Mouse (Mus musculus): ENCODE data around the gene Asic1.
"Not testable (repeated sequence)": the region's sequence is repeated elsewhere in the genome, so short reads cannot be mapped to it uniquely, and the experiment has no call there.

The Asic1 gene

GRCm38 (mm10) chr15:99663964-99664599 is 6.1 kb upstream of the Asic1 start:
- no peak for DNase-seq (ENCODE audit: low read depth, low spot score)

- DNase-seq (ENCODE audit: low read depth, low spot score), result no peak
These were observed 5.3 kb upstream of the Asic1 start for GRCm38 (mm10) chr15:99664600-99665451.

DNA sequence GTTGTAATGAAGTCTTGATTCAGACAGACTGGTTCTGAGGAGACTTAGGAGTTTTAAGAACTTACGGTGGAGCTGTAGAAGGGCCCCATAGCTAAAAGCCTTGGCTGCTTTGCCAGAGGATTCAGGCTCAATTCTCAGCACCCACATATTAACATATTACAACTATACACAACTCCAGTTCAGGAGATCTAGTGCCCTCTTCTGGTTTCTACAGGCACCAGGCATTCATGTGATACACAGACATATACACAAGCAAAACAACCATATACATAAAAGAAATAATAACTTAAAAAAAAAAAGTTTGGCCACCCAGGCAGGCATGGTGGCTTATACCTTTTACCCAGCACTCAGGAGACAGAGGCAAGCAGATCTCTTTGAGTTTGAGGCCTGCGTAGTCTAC is 2.6 kb upstream of the Asic1 start:
- no peak for DNase-seq (ENCODE audit: low read depth, low spot score)

GRCm38 (mm10) chr15:99668881-99669280 is 1.3 kb upstream of the Asic1 start:
- peak; percentile 80 for DNase-seq (ENCODE audit: low read depth, low spot score)

- DNase-seq (ENCODE audit: low read depth, low spot score), result no peak
These were observed 776 bp upstream of the Asic1 start for GRCm38 (mm10) chr15:99669392-99669791.

DNA sequence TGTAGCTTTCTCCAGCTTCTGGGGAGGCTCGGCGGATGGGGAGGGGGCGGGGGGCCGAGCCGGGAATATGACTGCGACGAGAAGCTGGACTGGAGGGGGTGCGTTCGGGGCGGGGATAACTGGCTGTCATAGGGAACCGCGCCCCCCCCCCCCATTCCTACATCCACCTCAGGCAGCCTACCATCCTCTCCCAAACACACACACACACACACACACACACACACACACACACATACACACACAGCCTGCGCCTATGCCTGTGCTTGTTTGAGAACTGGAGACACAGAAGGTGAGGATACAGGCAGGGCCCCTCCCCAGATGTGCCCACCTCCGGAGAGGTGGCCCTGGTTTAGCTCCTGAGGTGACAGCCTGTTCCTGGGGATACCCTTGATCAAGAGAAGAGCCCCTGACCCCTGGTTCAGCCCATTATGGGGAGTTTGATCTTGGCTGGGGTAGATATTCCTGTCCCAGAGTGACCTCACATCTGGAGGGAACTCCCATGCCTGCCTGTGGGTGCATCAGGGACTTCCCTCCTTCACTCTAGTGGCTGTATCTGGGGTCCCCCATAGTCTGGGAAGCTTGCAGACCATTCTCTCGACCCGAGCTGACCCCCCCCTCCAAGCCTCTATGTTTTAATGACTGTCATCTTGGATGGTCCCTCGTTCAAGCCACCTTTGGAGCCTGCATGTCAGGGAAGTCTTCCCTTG is 949 bp downstream of the Asic1 start:
- DNase-seq (ENCODE audit: low read depth, low spot score), result no peak

DNA sequence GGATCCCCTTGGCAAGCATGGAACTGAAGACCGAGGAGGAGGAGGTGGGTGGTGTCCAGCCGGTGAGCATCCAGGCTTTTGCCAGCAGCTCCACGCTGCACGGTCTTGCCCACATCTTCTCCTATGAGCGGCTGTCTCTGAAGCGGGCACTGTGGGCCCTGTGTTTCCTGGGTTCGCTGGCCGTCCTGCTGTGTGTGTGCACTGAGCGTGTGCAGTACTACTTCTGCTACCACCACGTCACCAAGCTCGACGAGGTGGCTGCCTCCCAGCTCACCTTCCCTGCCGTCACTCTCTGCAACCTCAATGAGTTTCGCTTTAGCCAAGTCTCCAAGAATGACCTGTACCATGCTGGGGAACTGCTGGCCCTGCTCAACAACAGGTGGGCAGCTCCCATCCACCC is 1.6 kb downstream of the Asic1 start:
- no peak for DNase-seq (ENCODE audit: low read depth, low spot score)

- no peak for DNase-seq (ENCODE audit: low read depth, low spot score)
These were observed 4.7 kb downstream of the Asic1 start for GRCm38 (mm10) chr15:99674866-99675265.

DNA sequence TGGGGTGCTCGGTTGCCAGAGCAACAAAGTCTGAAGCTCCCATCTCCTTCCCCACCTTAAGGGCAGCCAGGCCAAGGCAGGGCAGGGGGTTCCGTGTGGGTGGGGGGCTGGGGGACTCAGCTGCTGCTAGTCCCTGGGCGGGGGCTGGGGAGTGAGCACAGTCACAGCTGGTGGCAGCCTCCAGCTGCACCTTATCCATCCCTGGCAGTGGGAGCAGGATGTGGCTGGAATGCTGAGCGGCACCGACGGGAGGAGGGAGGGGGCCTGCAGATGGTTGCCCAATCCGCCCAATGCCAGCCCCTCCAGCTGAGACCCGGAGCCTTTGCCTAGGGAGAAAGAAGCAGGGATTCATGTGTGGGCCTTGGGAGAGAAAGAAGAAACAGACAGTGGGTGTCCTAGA is 6.9 kb downstream of the Asic1 start:
- no peak for DNase-seq (ENCODE audit: low read depth, low spot score)

GRCm38 (mm10) chr15:99678063-99678800 is 8.1 kb downstream of the Asic1 start:
- DNase-seq (ENCODE audit: low read depth, low spot score), result peak; percentile 60

DNA sequence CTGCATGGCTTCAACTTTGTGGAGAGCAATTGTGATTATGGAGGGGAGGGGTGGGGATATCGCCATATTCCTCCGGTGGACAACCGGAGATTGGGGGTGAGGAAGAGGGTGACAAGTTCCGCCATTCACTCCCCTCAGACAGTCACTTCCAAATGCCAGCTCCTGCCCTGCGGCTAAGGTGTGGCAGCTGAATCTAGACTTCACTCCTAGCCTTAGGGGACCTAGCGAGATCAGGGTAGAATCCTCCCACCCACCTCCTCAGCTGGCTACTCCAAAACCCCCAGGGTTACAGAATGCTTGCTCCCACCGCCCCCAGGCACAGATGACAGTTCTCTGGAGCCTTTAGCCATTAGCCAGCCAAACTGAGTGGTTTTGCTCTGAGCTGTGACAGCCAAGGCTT is 8.8 kb downstream of the Asic1 start:
- DNase-seq (ENCODE audit: low read depth, low spot score), result no peak

GRCm38 (mm10) chr15:99682880-99683279 is 12.7 kb downstream of the Asic1 start:
- peak; percentile 57 for DNase-seq (ENCODE audit: low read depth, low spot score)

GRCm38 (mm10) chr15:99684156-99684555 is 14.0 kb downstream of the Asic1 start:
- no peak for DNase-seq (ENCODE audit: low read depth, low spot score)

- peak; percentile 67 for DNase-seq (ENCODE audit: low read depth, low spot score)
These were observed 18.5 kb downstream of the Asic1 start for GRCm38 (mm10) chr15:99688712-99689111.

DNA sequence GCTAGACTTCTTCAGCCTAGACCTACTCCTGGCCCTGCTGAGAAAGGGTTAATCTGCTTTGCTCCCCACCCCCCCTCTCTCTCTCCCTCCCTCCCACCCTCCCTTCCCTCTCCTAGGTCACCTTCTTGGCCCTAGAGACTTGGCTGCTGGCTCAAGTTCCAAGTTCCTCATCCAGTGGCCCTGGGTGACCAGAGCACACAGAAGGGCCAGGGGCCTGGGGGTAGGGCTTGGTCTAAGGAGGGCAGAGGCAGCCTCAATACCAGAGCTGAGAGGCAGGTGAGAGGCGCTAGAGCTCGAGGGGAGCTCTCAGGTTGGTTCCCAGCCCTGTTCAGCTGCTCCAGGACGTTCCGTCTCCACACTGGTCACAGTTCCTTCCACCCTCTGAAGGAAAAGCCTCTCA is 20.8 kb downstream of the Asic1 start:
- no peak for DNase-seq (ENCODE audit: low read depth, low spot score)

DNA sequence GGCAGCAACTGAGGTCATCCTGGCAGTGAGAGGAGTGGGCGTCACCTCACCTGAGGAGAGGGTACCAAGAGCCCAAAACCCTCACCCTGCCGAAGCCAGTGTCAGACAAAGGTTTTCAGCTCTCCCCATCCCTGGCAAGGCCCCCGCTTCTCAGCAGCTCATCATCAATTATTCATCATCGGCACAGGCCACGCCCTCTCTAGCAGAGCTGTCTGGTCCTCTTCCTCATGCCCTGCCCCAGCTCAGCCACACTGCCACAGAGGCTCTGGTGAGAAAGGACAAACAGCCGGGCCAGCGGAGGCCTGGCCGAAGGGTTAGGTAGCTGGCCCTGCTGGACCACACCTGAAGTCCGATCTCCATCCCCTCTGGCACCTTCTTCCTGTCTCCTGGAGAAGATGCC is 21.8 kb downstream of the Asic1 start:
- no peak for DNase-seq (ENCODE audit: low read depth, low spot score)

DNA sequence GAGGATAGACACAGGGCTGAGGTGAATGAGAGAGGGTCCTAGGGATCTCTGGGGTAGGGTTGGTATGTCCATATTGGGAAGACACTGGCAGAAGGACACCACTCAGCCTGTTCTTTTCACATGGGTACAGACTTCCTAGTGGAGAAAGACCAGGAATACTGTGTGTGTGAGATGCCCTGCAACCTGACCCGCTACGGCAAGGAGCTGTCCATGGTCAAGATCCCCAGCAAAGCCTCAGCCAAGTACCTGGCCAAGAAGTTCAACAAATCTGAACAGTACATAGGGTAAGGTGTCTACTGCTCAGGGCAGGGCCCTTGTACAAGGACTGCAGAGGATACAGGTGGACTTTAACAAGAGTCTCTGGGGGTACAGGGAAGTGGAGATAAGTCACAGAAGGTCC is 27.1 kb downstream of the Asic1 start:
- DNase-seq (ENCODE audit: low read depth, low spot score), result no peak

DNA sequence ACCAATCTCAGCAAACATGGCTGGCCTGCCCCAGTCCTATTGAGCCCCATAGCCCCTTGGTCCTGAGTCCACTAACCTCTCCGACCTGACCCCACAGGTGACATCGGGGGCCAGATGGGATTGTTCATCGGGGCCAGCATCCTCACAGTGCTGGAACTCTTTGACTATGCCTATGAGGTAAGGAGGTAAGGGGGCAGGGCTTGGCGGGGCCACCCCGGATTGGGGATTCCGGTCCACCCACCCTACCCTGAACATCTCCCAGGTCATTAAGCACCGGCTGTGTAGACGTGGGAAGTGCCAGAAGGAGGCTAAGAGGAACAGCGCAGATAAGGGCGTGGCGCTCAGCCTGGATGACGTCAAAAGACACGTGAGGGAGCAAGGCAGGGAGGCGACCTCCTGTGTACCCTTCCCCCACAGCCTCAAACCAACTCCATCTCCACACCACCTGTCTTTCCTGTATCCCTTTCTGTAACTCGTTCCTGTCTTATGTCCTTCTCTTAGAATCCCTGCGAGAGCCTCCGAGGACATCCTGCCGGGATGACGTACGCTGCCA is 28.4 kb downstream of the Asic1 start:
- DNase-seq (ENCODE audit: low read depth, low spot score), result peak; percentile 53

- DNase-seq (ENCODE audit: low read depth, low spot score), result no peak
These were observed 29.5 kb downstream of the Asic1 start for GRCm38 (mm10) chr15:99699715-99700114.

DNA sequence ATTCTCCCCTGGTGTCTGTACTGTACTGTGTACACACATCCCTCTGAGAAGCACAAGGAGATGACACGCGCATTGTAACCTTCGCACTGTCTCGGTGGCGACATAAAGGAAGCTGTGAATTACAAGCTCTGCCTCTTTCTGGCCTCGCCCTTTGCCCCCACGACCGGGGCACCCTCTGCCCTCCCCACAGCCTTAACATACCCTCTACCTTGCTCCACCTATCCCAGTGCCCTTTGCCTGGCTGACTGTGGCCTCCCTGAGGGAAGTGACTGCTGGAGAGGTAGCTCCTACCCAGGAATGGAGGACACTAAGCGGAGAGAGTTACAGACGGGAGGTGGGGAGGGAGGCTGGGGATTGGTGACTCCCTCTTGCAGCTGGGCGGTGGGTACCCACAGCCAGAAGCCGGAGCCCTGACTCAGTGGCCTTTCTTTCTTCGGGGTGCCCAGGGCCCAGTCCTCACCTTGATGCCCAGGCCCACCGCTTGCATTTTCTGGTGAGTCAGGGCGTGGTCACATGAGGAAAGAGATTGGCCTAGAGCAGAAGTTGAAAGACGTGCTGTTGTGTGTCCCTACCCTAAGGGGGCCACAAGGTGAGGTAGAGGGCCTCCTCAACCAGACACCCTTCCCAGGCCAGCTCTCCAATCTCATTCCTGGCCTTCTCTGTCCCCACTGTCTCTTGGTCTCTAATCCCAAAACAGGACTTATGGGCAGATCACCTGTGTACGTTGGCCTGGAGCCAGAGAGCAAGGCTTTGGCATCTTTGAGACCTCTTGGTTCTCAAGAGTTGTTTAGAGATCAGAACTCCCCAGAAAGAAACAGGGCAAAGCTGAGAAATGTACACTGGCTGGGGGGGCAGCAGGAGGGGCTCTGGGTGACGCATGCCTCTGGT is 30.3 kb downstream of the Asic1 start:
- DNase-seq (ENCODE audit: low read depth, low spot score), result no peak

GRCm38 (mm10) chr15:99701640-99701998 is 31.5 kb downstream of the Asic1 start:
- DNase-seq (ENCODE audit: low read depth, low spot score), result not testable (repeated sequence)
